Mouse (Mus musculus) myocyte (in vitro differentiated cells): ENCODE measurements around the gene Fastkd1.

Source experiments
- CEBPB ChIP-seq: IDR thresholded peaks from 2 replicates; pipeline ENCODE4 v1.6.1; 2011; ENCODE audit warnings: mild to moderate bottlenecking, moderate library complexity; ENCODE audit not compliant: poor library complexity, insufficient read depth, severe bottlenecking
- E2F4 ChIP-seq: IDR thresholded peaks from one replicate; pipeline ENCODE4 v1.6.1; 2011; ENCODE audit warnings: mild to moderate bottlenecking, control low read depth, moderate library complexity; ENCODE audit not compliant: insufficient read depth
- MYOD1 ChIP-seq, 3 experiments: IDR thresholded peaks; one replicate each; pipeline ENCODE4 v1.6.1; 2011; ENCODE audit warnings: control low read depth in 2 of 3, low read depth in 2 of 3, mild to moderate bottlenecking in 2 of 3, moderate library complexity in 1 of 3; ENCODE audit not compliant: insufficient read length in 2 of 3, control insufficient read depth in 1 of 3
- POLR2A ChIP-seq: IDR thresholded peaks from one replicate; pipeline ENCODE4 v1.6.1; 2011; ENCODE audit warnings: low read depth, mild to moderate bottlenecking, control low read depth, moderate library complexity; ENCODE audit not compliant: insufficient read length
- TCF12 ChIP-seq: IDR thresholded peaks from one replicate; pipeline ENCODE4 v1.6.1; 2011; ENCODE audit warnings: mild to moderate bottlenecking, control low read depth; ENCODE audit not compliant: poor library complexity, insufficient read depth, severe bottlenecking
- USF1 ChIP-seq: IDR thresholded peaks from one replicate; pipeline ENCODE4 v1.6.1; 2011; ENCODE audit warnings: low read depth, mild to moderate bottlenecking, control low read depth, moderate library complexity

DNA sequence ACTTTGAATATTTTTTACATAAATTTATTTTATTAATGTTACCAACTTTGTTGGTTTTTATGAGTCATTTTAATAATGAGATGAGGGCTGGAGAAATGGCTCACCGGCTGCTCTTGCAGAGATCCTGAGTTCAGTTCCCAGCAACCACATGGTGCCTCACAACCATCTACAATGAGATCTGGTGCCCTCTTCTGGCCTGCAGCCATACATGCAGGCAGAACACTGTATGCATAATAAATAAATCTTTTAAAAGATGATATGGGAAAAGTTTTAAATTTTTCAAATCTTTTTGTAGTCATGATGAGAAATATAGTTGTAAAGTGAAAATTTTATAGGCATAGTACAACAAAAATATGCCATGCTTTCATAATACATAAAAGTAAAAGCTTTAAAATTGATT, 31.8 kb upstream of the Fastkd1 start:
- TF ChIP-seq POLR2A (no peak), TCF12 (no peak), USF1 (no peak), MYOD1 (IDR thresholded peaks at IDR 0.05; ENCODE audit: control insufficient read depth in 1 of 3, insufficient read length in 2 of 3, low read depth in 2 of 3) (no peak), CEBPB (no peak), E2F4 (no peak)
